Mouse (Mus musculus) heart, embryonic 11.5 days (tissue): ENCODE results near the gene Tspan31. TPM values are rescaled to one million over a fixed set of nuclear protein-coding genes. Genes with fewer than 3 reads are reported as not detected.
A peak's percentile ranks its signal among the peaks of the same experiment; 100 is the strongest.

ENCODE experiments used
- ATAC-seq: fragments of 200-750 bp; cut with Nextera tagmentation; replicated peaks from 2 replicates; pipeline ENCODE4 v1.8.0; 2017; ENCODE audit warnings: moderate library complexity; ENCODE audit not compliant: insufficient number of reproducible peaks, low FRiP score, low TSS enrichment
- H3K27ac ChIP-seq: fragments of 300-500 bp; sonication (generic); 2 replicates; pipeline ENCODE4 v1.5.1; 2014; ENCODE audit warnings: mild to moderate bottlenecking, low read depth, low read length
- H3K27me3 ChIP-seq: fragments of 300-500 bp; sonication (generic); 2 replicates; pipeline ENCODE4 v1.6.1; 2014; ENCODE audit warnings: mild to moderate bottlenecking, low read length, mixed read lengths; ENCODE audit not compliant: control insufficient read depth, insufficient read depth
- H3K36me3 ChIP-seq: fragments of 300-500 bp; sonication (generic); 2 replicates; pipeline ENCODE4 v1.6.1; 2014; ENCODE audit warnings: mild to moderate bottlenecking, low read length, moderate library complexity, mixed read lengths; ENCODE audit not compliant: control insufficient read depth, insufficient read depth
- H3K4me1 ChIP-seq: fragments of 300-500 bp; sonication (generic); 2 replicates; pipeline ENCODE4 v1.6.1; 2014; ENCODE audit warnings: low read length; ENCODE audit not compliant: control insufficient read depth, insufficient read depth
- H3K4me2 ChIP-seq: fragments of 300-500 bp; sonication (generic); 2 replicates; pipeline ENCODE4 v1.6.1; 2014; ENCODE audit warnings: mild to moderate bottlenecking, moderate library complexity
- H3K4me3 ChIP-seq: fragments of 300-500 bp; sonication (generic); 2 replicates; pipeline ENCODE4 v1.5.1; 2014; ENCODE audit warnings: low read depth, low read length
- H3K9ac ChIP-seq: fragments of 300-500 bp; sonication (generic); 2 replicates; pipeline ENCODE4 v1.6.1; 2014; ENCODE audit warnings: mild to moderate bottlenecking, low read depth, low read length, moderate library complexity
- H3K9me3 ChIP-seq: fragments of 300-500 bp; sonication (generic); replicated peaks from 2 replicates; pipeline ENCODE4 v1.6.1; 2016; ENCODE audit warnings: low read length; ENCODE audit not compliant: control insufficient read depth
- WGBS: fragments of 180-500 bp; shearing (Covaris S2); extraction: QIAGEN DNeasy Blood & Tissue Kit; methylation state at CpG from one replicate; pipeline ENCODE4 v1.1.7; 2014; ENCODE audit not compliant: insufficient replicate concordance; 5-methylcytosine and 5-hydroxymethylcytosine counted together
- polyA plus RNA-seq: library from polyadenylated mRNA; unstranded; fragments of >200 nt; fragmentation: Nextera tagmentation; extraction: Ambion mirVana; gene quantifications from 2 replicates; pipeline ENCODE4 v1.2.1, GENCODE M21; 2014

The Tspan31 gene
- 106 and 115 TPM in 2 replicates for polyA plus RNA-seq

- Histone ChIP-seq H3K4me3 (peak within 1 kb of the TSS; percentile 72), H3K27ac (peak within 1 kb of the TSS; percentile 74), H3K27me3 (peaks cover 5% of the 10 kb centered on the region), H3K9me3 (no peaks in the 10 kb centered on the region), H3K9ac (peak within 1 kb of the TSS; percentile 83), H3K4me2 (peak within 1 kb of the TSS; percentile 77), H3K4me1 (peaks cover 12% of the 10 kb centered on the region; the same call in 1 of the 2 replicates), H3K36me3 (peaks cover 32% of the 10 kb centered on the region)
- 3% methylated on average over 36 of the region's 36 CpGs for WGBS
- ATAC-seq, result peak; percentile 87
These were observed at the start of gene Tspan31 for GRCm38 (mm10) chr10:127070190-127071121. Gene Tspan31, minus strand, starts transcription at chr10:127070264.

GRCm38 (mm10) chr10:127119229-127119628 lies 49.2 kb upstream of the Tspan31 start:
- H3K36me3 ChIP-seq, result peaks cover 19% of the 10 kb centered on the region
- H3K4me3 ChIP-seq, result no peak overlapping the region
- ATAC-seq, result no peak
- H3K4me1 ChIP-seq, result peaks cover 10% of the 10 kb centered on the region
- H3K9ac ChIP-seq, result no peak overlapping the region
- H3K9me3 ChIP-seq, result no peaks in the 10 kb centered on the region
- no peaks in the 10 kb centered on the region for H3K27me3 ChIP-seq
- no peak overlapping the region for H3K4me2 ChIP-seq
- no peak overlapping the region for H3K27ac ChIP-seq
- WGBS, result 87% methylated on average over 10 of the region's 10 CpGs

DNA sequence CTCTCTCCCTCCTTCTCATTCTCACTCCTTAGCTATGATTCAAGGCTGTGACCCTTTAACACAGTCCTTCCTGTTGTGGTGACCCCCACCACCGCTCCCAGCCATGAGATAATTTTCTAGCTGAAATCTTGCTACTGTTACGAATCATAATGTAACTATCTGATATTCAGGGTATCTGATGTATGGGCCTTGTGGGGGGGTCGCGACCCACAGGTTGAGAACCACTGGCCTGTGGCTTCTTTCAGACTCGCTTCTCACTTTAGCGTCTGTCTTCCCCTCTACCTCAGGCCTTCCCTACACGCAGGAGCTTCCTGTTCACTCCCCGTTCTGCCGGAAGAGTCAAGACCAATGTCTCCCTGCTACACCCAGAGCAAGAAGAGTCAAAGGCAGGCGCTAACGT lies 48.4 kb upstream of the Tspan31 start:
- H3K9ac ChIP-seq, result no peak overlapping the region
- H3K4me1 ChIP-seq, result peaks cover 10% of the 10 kb centered on the region
- H3K27me3 ChIP-seq, result no peaks in the 10 kb centered on the region
- peaks cover 19% of the 10 kb centered on the region for H3K36me3 ChIP-seq
- H3K9me3 ChIP-seq, result no peaks in the 10 kb centered on the region
- WGBS, result 89% methylated on average over 11 of the region's 11 CpGs
- no peak overlapping the region for H3K4me2 ChIP-seq
- no peak overlapping the region for H3K27ac ChIP-seq
- no peak overlapping the region for H3K4me3 ChIP-seq
- no peak for ATAC-seq

- H3K27ac ChIP-seq, result no peak overlapping the region
- no peak overlapping the region for H3K4me3 ChIP-seq
- ATAC-seq, result no peak
- no peaks in the 10 kb centered on the region for H3K9me3 ChIP-seq
- H3K4me2 ChIP-seq, result no peak overlapping the region
- WGBS, result 64% methylated on average over 2 of the region's 2 CpGs
- H3K4me1 ChIP-seq, result no peaks in the 10 kb centered on the region
- H3K9ac ChIP-seq, result no peak overlapping the region
- H3K27me3 ChIP-seq, result no peaks in the 10 kb centered on the region
- H3K36me3 ChIP-seq, result peaks cover 19% of the 10 kb centered on the region
These were observed 45.0 kb upstream of the Tspan31 start for GRCm38 (mm10) chr10:127115068-127115467.

GRCm38 (mm10) chr10:127114408-127114807 lies 44.3 kb upstream of the Tspan31 start:
- H3K4me2 ChIP-seq, result no peak overlapping the region
- no peaks in the 10 kb centered on the region for H3K4me1 ChIP-seq
- no peak overlapping the region for H3K4me3 ChIP-seq
- no peak overlapping the region for H3K27ac ChIP-seq
- H3K36me3 ChIP-seq, result peaks cover 19% of the 10 kb centered on the region
- H3K9ac ChIP-seq, result no peak overlapping the region
- no peaks in the 10 kb centered on the region for H3K9me3 ChIP-seq
- ATAC-seq, result no peak
- H3K27me3 ChIP-seq, result no peaks in the 10 kb centered on the region
- 91% methylated on average over 11 of the region's 11 CpGs for WGBS

- no peak overlapping the region for H3K4me2 ChIP-seq
- no peaks in the 10 kb centered on the region for H3K27me3 ChIP-seq
- ATAC-seq, result no peak
- H3K4me1 ChIP-seq, result no peaks in the 10 kb centered on the region
- peaks cover 8% of the 10 kb centered on the region for H3K36me3 ChIP-seq
- no peaks in the 10 kb centered on the region for H3K9me3 ChIP-seq
- no peak overlapping the region for H3K27ac ChIP-seq
- 88% methylated on average over 15 of the region's 15 CpGs for WGBS
- H3K9ac ChIP-seq, result no peak overlapping the region
- no peak overlapping the region for H3K4me3 ChIP-seq
These were observed 41.2 kb upstream of the Tspan31 start for GRCm38 (mm10) chr10:127111001-127111887.

DNA sequence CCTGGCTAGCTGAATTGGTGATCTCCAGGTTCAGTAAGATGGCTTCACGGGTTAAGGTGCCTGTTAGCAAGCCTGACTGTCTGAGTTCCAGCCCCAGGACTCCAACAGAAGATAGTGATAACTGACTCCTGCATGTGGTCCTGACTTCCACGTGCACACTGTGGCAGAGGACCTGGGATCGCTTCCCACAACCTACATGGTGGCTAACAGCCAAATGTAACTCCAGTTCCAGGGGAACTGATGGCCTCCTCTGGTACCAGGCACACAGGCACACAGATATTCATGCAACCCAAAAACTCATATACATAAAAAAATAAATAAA lies 38.2 kb upstream of the Tspan31 start:
- H3K4me2 ChIP-seq, result no peak overlapping the region
- no peaks in the 10 kb centered on the region for H3K27me3 ChIP-seq
- H3K27ac ChIP-seq, result no peak overlapping the region
- ATAC-seq, result no peak
- no peaks in the 10 kb centered on the region for H3K9me3 ChIP-seq
- H3K9ac ChIP-seq, result no peak overlapping the region
- H3K4me1 ChIP-seq, result no peaks in the 10 kb centered on the region
- WGBS, result 64% methylated on average over 3 of the region's 3 CpGs
- peaks cover 2% of the 10 kb centered on the region; the same call in 1 of the 2 replicates for H3K36me3 ChIP-seq
- H3K4me3 ChIP-seq, result no peak overlapping the region

- WGBS, result 83% methylated on average over 16 of the region's 16 CpGs
- H3K27ac ChIP-seq, result no peak overlapping the region
- H3K4me2 ChIP-seq, result no peak overlapping the region
- H3K9me3 ChIP-seq, result no peaks in the 10 kb centered on the region
- no peaks in the 10 kb centered on the region for H3K27me3 ChIP-seq
- H3K36me3 ChIP-seq, result peaks cover 2% of the 10 kb centered on the region; the same call in 1 of the 2 replicates
- H3K9ac ChIP-seq, result no peak overlapping the region
- no peak overlapping the region for H3K4me3 ChIP-seq
- ATAC-seq, result no peak
- no peaks in the 10 kb centered on the region for H3K4me1 ChIP-seq
These were observed 37.6 kb upstream of the Tspan31 start for GRCm38 (mm10) chr10:127107563-127108261.
